Mouse (Mus musculus) effector memory CD4-positive, alpha-beta T cell, adult 7 months (primary cell): ENCODE data around the gene Kpna3. TPM values are rescaled to one million over a fixed set of nuclear protein-coding genes. Genes with fewer than 3 reads are reported as not detected.

Experiments used
- polyA plus RNA-seq: library from polyadenylated mRNA; unstranded; fragments of 100-300 nt; shearing (Covaris generic); gene quantifications from one replicate; pipeline ENCODE4 v1.2.1, GENCODE M21; 2017

The Kpna3 gene
- polyA plus RNA-seq: 35.5 TPM

GRCm38 (mm10) chr14:61439661-61440559, at the start of gene Kpna3:
Gene Kpna3, minus strand, starts transcription at chr14:61439874.

GRCm38 (mm10) chr14:61360131-61360980, 79.3 kb downstream of the Kpna3 start, which contains the start of gene Ebpl:
Gene Ebpl, minus strand, starts transcription at chr14:61360439.

Other genes with a start within 250 kb of the Kpna3 start
- gene Sgcg, start 181.4 kb downstream of the Kpna3 start, polyA plus RNA-seq: not detected
- gene Arl11, start 130.1 kb downstream of the Kpna3 start, polyA plus RNA-seq: not detected
- gene Ebpl, start 79.4 kb downstream of the Kpna3 start, polyA plus RNA-seq: 8.7 TPM
- 17.6 TPM for gene Spryd7, start 117.0 kb upstream of the Kpna3 start, polyA plus RNA-seq
- gene Trim13, start 158.4 kb upstream of the Kpna3 start, polyA plus RNA-seq: 4.7 TPM
- not detected for gene Kcnrg, start 167.6 kb upstream of the Kpna3 start, polyA plus RNA-seq